Mouse (Mus musculus) testis, adult 2 months (tissue): ENCODE data around the gene Rnf135. TPM values are rescaled to one million over a fixed set of nuclear protein-coding genes. Genes with fewer than 3 reads are reported as not detected.

Experiments
- H3K27ac ChIP-seq: fragments of 200-500 bp; 2 replicates; pipeline ENCODE4 v1.5.1; 2012; ENCODE audit warnings: low read depth, low read length; ENCODE audit not compliant: control insufficient read depth, insufficient read depth
- H3K27me3 ChIP-seq: fragments of 200-500 bp; 2 replicates; pipeline ENCODE4 v1.6.1; 2012; ENCODE audit warnings: mild to moderate bottlenecking, low read length, moderate library complexity; ENCODE audit not compliant: control insufficient read depth, insufficient read depth
- H3K36me3 ChIP-seq: fragments of 200-500 bp; 2 replicates; pipeline ENCODE4 v1.6.1; 2012; ENCODE audit warnings: mild to moderate bottlenecking, low read length; ENCODE audit not compliant: control insufficient read depth, insufficient read depth
- H3K4me1 ChIP-seq: fragments of 200-500 bp; 2 replicates; pipeline ENCODE4 v1.6.1; 2012; ENCODE audit warnings: low read length; ENCODE audit not compliant: control insufficient read depth, insufficient read depth
- H3K4me3 ChIP-seq: fragments of 200-500 bp; 2 replicates; pipeline ENCODE4 v1.5.1; 2012; ENCODE audit warnings: low read depth, mild to moderate bottlenecking, low read length, moderate library complexity, mixed read lengths; ENCODE audit not compliant: control insufficient read depth
- CTCF ChIP-seq: fragments of 200-500 bp; IDR thresholded peaks from 2 replicates; pipeline ENCODE4 v1.5.1; 2012; ENCODE audit warnings: low read depth, mild to moderate bottlenecking, inconsistent platforms, low read length, moderate library complexity; ENCODE audit not compliant: control insufficient read depth, insufficient read depth, insufficient replicate concordance
- POLR2A ChIP-seq: fragments of 200-500 bp; IDR thresholded peaks from 2 replicates; pipeline ENCODE4 v1.6.1; 2012; ENCODE audit warnings: low read depth, mild to moderate bottlenecking, inconsistent platforms, low read length, moderate library complexity; ENCODE audit not compliant: control insufficient read depth
- polyA plus RNA-seq: library from polyadenylated mRNA; depleted of rRNA; stranded (reverse); fragments of >200 nt; gene quantifications from 2 replicates; pipeline ENCODE4 v1.2.3, GENCODE M21; 2012

Rnf135 gene
- polyA plus RNA-seq, 1 experiment: 3.9 TPM

GRCm38 (mm10) chr11:80152376-80152775 is 31.3 kb upstream of the Rnf135 start:
- peak overlapping the region; percentile 22; the same call in 1 of the 2 replicates for H3K27ac ChIP-seq
- no peak overlapping the region for H3K4me3 ChIP-seq
- TF ChIP-seq CTCF (no peak), POLR2A (no peak)
- peaks cover 9% of the 10 kb centered on the region for H3K4me1 ChIP-seq
- H3K36me3 ChIP-seq: no peaks in the 10 kb centered on the region
- no peaks in the 10 kb centered on the region for H3K27me3 ChIP-seq

- TF ChIP-seq CTCF (no peak), POLR2A (peak; percentile 32; the same call in 1 of the 2 replicates)
- Histone ChIP-seq H3K27ac (no peak within 1 kb of the TSS), H3K4me1 (peaks cover 9% of the 10 kb centered on the region), H3K4me3 (peak within 1 kb of the TSS; percentile 66), H3K27me3 (no peaks in the 10 kb centered on the region), H3K36me3 (no peaks in the 10 kb centered on the region)
Measured at GRCm38 (mm10) chr11:80153857-80154495, 29.7 kb upstream of the Rnf135 start, which contains the start of gene Adap2. Gene Adap2, plus strand, starts transcription at chr11:80154105.

- Histone ChIP-seq H3K36me3 (no peaks in the 10 kb centered on the region), H3K4me1 (peaks cover 9% of the 10 kb centered on the region), H3K4me3 (peak overlapping the region; percentile 66), H3K27me3 (no peaks in the 10 kb centered on the region), H3K27ac (no peak overlapping the region)
- no peak for TF ChIP-seq CTCF
- TF ChIP-seq POLR2A: no peak
Measured at GRCm38 (mm10) chr11:80154501-80154900, 29.1 kb upstream of the Rnf135 start.

- TF ChIP-seq CTCF: no peak
- TF ChIP-seq POLR2A: no peak
- H3K36me3 ChIP-seq: no peaks in the 10 kb centered on the region
- no peaks in the 10 kb centered on the region for H3K27me3 ChIP-seq
- H3K27ac ChIP-seq: no peak overlapping the region
- H3K4me1 ChIP-seq: peaks cover 9% of the 10 kb centered on the region
- no peak overlapping the region for H3K4me3 ChIP-seq
Measured at GRCm38 (mm10) chr11:80155541-80155940, 28.1 kb upstream of the Rnf135 start.

- H3K4me3 ChIP-seq: no peak overlapping the region
- peaks cover 9% of the 10 kb centered on the region for H3K4me1 ChIP-seq
- H3K27me3 ChIP-seq: no peaks in the 10 kb centered on the region
- no peak overlapping the region for H3K27ac ChIP-seq
- H3K36me3 ChIP-seq: no peaks in the 10 kb centered on the region
- TF ChIP-seq POLR2A: no peak
- no peak for TF ChIP-seq CTCF
Measured at GRCm38 (mm10) chr11:80155961-80156360, 27.7 kb upstream of the Rnf135 start.

GRCm38 (mm10) chr11:80156841-80157240 is 26.8 kb upstream of the Rnf135 start:
- Histone ChIP-seq H3K27me3 (no peaks in the 10 kb centered on the region), H3K4me3 (no peak overlapping the region), H3K4me1 (peaks cover 9% of the 10 kb centered on the region), H3K36me3 (no peaks in the 10 kb centered on the region), H3K27ac (no peak overlapping the region)
- TF ChIP-seq CTCF (no peak), POLR2A (no peak)

GRCm38 (mm10) chr11:80159018-80159417 is 24.6 kb upstream of the Rnf135 start:
- Histone ChIP-seq H3K4me3 (no peak overlapping the region), H3K36me3 (no peaks in the 10 kb centered on the region), H3K27ac (no peak overlapping the region), H3K27me3 (no peaks in the 10 kb centered on the region), H3K4me1 (peaks cover 9% of the 10 kb centered on the region)
- TF ChIP-seq POLR2A: no peak

- H3K4me3 ChIP-seq: no peak overlapping the region
- no peak overlapping the region for H3K27ac ChIP-seq
- no peaks in the 10 kb centered on the region for H3K27me3 ChIP-seq
- TF ChIP-seq POLR2A: no peak
- no peak for TF ChIP-seq CTCF
- H3K4me1 ChIP-seq: no peaks in the 10 kb centered on the region; the same call in 1 of the 2 replicates
- no peaks in the 10 kb centered on the region for H3K36me3 ChIP-seq
Measured at GRCm38 (mm10) chr11:80161041-80161440, 22.6 kb upstream of the Rnf135 start.
